Mouse (Mus musculus): ENCODE results near the gene Gpi1. TPM values are rescaled to one million over a fixed set of nuclear protein-coding genes. Genes with fewer than 3 reads are reported as not detected.

Gene Gpi1
- polyA plus RNA-seq (2017; shearing (Covaris generic)) = 207 TPM

DNA sequence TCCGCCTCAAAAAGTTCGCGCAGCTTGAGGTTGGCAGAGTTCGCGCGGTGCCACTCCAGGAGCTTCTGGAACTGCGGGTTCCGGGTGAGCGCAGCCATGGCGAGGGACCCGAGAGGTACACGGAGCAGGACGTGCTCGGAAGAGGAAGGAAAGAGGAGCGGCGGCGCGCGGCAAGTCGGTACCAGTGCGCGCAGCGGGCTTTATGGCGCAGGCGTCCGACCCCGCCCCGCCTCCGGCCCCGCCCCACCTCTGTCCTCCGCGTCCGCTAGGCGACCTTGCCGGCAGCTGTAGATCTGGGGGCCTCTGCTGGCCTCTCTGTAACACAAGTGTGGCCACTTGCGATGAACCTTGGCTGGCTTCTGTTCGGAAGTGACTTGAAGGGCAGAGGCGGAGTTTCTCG, at the start of gene Gpi1:
TSS of gene Gpi1 (minus strand) at position 221 of the 400 bp plus-strand sequence.

DNA sequence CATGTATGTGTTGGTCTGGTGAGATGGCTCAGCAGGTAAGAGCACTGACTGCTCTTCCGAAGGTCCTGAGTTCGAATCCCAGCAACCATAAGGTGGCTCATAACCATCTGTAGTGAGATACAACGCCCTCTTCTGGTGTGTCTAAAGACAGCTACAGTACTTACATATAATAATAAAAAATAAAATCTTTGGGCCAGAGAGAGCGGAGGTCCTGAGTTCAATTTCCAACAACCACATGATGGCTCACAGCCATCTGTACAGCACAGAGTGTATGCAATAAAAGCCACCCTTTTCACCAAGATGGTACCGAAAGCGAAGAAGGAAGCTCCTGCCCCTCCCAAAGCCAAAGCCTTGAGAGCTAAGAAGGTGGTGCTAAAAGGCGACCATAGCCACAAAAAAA, 20.6 kb upstream of the Gpi1 start, which contains the start of gene Gm6096:
TSS of gene Gm6096 (plus strand) at position 301 of the 400 bp plus-strand sequence.

DNA sequence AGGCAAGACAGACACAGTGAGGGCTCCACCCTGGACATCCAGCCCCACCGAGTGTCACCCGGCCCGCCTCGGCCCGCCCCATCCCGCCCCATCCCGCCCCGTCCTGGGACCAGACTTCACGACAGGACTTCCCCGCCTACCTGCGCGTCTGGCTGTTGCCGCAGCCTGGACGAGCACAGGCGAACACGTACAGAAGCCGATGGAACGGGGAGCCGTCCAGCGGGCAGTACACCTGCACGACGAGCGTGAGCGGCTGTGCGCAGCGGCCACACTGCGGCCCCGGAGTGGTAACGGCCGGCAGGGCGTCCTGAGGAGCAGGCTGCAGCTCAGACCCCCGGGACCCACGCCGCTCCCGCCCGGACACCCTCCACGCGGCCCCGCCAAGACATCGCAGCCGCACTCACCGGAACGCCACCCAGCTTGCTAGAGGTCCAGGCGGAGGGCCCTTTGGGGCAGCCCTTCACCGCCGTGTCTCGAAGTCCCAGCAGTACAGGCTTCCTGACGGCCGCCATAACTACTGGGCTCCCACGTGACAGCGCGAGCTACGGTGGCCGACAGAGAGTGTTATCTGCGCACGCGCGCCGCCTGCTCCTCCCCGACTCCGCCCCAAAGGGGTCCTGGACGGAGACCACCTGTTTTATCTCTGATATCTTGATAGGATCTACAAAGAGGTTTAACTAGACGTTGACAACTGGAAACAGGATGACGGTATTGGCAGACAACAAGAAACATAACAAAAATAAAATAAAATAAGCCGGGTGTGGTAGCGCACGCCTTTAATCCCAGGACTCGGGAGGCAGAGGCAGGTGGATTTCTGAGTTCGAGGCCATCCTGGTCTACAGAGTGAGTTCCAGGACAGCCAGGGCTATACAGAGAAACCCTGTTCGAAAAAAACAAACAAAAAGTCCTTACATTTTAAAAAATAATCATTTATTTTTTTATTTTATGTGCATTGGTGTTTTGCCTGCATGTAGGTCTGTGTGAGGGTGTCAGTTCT, 33.7 kb downstream of the Gpi1 start, which contains the start of gene Pdcd2l:
TSS of gene Pdcd2l (minus strand) at position 530 of the 997 bp plus-strand sequence.

DNA sequence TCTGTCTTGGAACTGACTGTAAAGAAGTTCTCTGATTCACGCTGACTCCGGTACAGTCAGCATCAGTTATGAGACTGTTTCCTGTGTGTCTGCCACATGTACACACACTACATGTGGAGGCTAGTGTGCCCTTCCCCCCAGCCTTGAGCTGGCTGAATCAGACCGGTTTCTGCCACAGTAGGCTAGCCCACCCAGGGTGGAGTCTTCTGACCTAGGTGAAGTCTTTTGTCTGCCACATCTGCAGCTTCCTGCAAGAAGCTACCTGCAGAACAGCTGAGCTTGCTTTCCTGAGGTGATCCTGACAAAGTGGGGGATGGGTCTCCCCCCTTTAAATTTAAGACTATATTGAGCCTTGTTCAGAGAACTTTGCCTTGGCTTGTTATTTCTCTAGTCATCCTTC, 60.7 kb downstream of the Gpi1 start, which contains the start of gene Uba2:
TSS of gene Uba2 (minus strand) at position 146 of the 400 bp plus-strand sequence.

Other genes starting within 250 kb of the Gpi1 start
- gene Scgb2b27, start 216.4 kb downstream of the Gpi1 start, polyA plus RNA-seq (2017; shearing (Covaris generic)) = not detected
- not detected for gene Scgb1b27, start 208.9 kb downstream of the Gpi1 start, polyA plus RNA-seq (2017; shearing (Covaris generic))
- not detected for gene Scgb1b30, start 134.9 kb downstream of the Gpi1 start, polyA plus RNA-seq (2017; shearing (Covaris generic))
- gene Wtip, start 97.1 kb downstream of the Gpi1 start, polyA plus RNA-seq (2017; shearing (Covaris generic)) = not detected
- gene Uba2, start 60.7 kb downstream of the Gpi1 start, polyA plus RNA-seq (2017; shearing (Covaris generic)) = 122 TPM
- gene Pdcd2l, start 33.7 kb downstream of the Gpi1 start, polyA plus RNA-seq (2017; shearing (Covaris generic)) = 54.2 TPM
- 1.6 TPM for gene Gm6096, start 20.7 kb upstream of the Gpi1 start, polyA plus RNA-seq (2017; shearing (Covaris generic))
- 44.9 TPM for gene 4931406P16Rik, start 83.2 kb upstream of the Gpi1 start, polyA plus RNA-seq (2017; shearing (Covaris generic))
- 173 TPM for gene Lsm14a, start 163.0 kb upstream of the Gpi1 start, polyA plus RNA-seq (2017; shearing (Covaris generic))